Mouse (Mus musculus): ENCODE measurements around the gene Trak2.
"Not testable (repeated sequence)": the region's sequence is repeated elsewhere in the genome, so short reads cannot be mapped to it uniquely, and the experiment has no call there.

- TF ChIP-seq GATA1, TAL1 (IDR thresholded peaks at IDR 0.05; ENCODE audit: low read length): not testable (repeated sequence)
Measured at GRCm38 (mm10) chr1:58859131-58859530, 114.1 kb downstream of the Trak2 start.
